Mouse (Mus musculus): ENCODE data around the gene Prom1.

DNA sequence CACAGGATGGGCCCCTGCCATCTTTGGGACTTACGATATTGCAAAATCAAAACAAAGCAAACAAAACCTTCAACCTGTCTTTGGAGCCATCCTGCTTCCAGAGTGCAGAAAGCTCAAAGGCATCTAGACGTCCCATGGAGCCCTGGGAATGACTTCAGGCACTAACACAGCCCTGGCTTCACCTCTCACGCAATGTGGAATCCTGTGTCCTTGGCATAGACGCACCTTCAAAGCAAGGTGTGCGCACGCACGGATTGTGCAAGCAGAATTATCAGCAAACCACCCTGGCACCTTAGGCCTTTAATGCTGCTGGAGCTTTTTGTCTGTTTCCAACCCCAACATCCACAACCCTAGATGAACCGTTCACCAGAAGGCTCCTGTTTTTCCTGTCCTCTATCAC lies 104.2 kb downstream of the Prom1 start:
- no peak for TF ChIP-seq POLR2A (IDR thresholded peaks at IDR 0.05; ENCODE audit: extremely low read depth, insufficient read depth, low read length)
- TF ChIP-seq CTCF (IDR thresholded peaks at IDR 0.05; ENCODE audit: extremely low read depth, insufficient read depth, low read length): no peak

Data from cortical plate, adult 2 months (tissue).